Mouse (Mus musculus): ENCODE results near the gene Psmb7. TPM values are rescaled to one million over a fixed set of nuclear protein-coding genes. Genes with fewer than 3 reads are reported as not detected.

Psmb7 gene
- total RNA-seq, 2 experiments from 2014 or later = 262 to 263 TPM

DNA sequence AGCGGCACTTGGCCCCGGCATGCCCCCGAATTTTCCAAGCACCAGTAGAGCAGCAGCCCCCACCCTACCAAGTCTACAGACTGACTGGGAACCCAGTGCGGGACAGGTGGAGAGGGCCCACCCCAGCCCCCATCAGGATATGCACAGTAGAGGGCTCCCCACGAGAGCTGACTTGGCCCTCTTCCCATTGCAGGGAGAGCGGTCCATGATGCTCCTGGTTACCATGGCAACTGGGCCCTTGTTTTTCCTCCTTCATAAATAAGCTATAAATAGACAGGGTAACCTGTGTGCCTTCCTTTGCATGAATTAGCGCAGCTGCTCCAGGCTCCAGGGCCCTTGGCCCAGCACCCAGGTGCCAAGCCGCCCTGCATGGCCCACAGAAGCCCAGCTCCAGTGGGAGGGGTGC, 3.3 kb upstream of the Psmb7 start:
- intact Hi-C loops (cut with DNase I) = loop anchor here (5.0 to 10.0 kb wide), 3 partner anchors 90 to 578 kb away; partner anchors contain the start of genes Arpc5l, Ppp6c and Rpl35
- no peak for DNase-seq

DNA sequence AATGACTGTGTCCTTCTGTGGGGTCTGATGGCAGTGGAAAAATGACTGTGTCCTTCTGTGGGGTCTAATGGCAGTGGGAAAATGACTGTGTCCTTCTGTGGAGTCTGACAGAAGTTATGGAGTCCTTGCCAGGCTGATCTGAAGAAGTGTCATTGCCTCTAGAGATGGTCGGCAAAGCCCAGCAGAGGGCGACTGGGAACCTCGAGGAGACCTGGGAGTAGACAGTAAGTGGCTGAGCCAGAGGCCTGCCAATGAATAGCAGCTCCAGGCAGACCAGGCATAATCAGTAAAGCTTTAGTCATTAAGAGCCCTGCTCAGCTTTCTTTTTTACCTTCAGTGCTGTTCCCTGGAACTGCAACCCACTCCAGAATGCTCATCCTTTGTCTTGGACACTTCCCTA, 2.0 kb upstream of the Psmb7 start:
- DNase-seq = peak; percentile 49 to 63

DNA sequence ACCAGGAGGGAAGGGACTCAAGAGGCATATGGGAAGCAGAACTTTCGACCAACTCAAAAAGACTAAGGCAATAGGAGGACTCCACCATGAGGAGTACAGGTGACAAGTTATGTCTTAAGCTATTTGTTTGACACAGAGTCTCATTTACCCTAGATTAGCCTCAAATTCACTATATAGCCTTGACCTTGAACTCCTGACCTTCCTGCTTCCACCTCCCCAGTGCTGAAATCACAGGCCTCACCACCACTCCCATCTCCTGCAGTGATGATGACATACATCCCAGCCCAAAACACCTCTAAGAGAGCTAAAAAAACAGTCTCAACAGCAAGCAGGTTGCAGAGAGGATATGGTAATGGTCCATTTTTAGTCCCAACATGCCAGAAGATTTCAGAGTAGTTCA, 2.1 kb downstream of the Psmb7 start:
- DNase-seq = no peak
- intact Hi-C loops (cut with DNase I) = loop anchor here (10.0 kb wide), 2 partner anchors 363 to 583 kb away; partner anchors contain the start of genes Arpc5l, Ppp6c and Rpl35

More for the DNA sequence above, 2.0 kb upstream of the Psmb7 start:
- intact Hi-C loops (cut with DNase I) = loop anchor here (5.0 to 10.0 kb wide), 3 partner anchors 91 to 579 kb away; partner anchors contain the start of genes Arpc5l, Ppp6c and Rpl35

DNA sequence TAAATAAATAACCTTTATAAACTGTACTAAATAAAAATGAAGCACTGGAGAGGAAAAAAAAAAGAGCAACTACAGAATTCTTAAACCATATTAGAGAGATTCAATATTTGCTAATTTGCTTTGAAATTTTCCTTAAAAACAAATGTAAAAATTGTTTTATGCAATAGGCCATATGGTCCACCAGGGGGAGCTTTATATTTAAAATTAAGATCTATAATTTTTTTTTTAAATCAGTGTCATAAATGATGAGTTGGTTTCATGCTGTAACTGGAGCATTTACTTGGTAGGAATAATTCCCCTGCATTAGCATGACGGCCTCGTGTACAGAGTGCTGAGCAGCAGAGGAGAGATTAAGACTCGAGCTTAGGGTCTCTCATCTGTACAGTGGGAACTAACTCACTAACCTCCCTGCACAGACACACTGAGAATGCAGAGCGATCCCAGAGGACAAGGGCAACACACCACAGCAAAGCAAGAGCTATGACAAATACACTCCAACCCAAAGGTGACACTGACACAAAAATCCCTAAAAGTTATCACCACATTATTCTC, 6.1 kb downstream of the Psmb7 start:
- intact Hi-C loops (cut with DNase I) = no loop called here
- DNase-seq = no peak

DNA sequence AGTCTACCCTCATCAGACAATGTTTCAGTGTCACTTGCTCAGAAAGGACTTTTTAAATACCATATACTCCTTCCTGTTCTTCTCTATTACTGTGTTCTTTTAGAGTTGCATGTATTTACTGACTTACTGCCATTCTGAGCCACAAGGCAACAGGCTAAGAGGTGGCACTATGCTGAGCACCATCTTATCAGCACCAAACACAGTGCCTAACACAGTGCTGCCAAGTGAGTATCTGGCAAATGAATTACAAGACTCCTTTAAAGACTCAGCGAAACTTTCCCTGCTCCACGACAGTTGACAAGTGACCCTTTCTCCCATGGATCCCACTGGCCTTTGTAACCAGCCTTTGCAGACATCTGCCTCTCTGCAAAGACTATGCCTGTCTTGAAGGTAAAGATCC, 13.3 kb downstream of the Psmb7 start:
- intact Hi-C loops (cut with DNase I) = no loop called here
- DNase-seq = no peak

DNA sequence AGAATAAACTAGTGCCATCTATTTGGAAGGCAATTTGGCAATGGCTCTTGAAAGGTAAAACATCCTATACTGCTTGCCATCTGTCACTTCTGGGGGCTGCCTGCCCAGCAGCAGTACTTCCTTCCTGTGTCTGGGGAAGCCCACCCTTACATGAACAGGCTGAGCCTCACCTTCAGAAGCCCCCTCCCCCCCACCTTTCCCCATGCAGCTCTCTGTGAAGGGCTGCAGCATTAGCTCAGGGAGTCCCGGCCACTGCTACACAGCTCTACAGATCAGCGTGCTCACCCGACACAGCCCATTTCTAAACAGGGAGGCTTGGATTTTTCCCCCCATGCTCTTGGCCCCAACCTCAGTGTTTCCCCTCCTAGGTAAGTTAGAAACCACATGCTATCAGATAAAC, 14.4 kb downstream of the Psmb7 start:
- DNase-seq = no peak

DNA sequence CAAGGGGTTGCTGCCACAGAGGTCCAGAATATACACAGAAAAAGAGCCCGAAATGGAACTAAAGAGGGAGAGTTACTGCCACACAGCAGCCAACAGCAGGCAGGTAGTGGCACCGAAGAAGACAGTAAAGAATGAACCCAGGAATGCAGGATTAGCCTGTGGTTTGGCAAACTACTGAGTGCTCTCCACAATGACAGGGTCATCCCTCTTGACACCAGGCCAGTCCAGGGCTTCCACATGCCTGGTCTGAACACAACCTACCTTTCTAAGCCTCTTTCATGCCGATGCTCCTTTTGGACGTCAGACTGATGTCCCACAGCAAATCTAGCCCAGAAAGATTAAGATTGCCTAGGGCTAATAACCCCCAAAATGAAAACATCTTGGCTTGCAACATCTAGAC, 15.1 kb downstream of the Psmb7 start:
- intact Hi-C loops (cut with DNase I) = no loop called here
- DNase-seq = no peak

More for the DNA sequence above, 14.4 kb downstream of the Psmb7 start:
- intact Hi-C loops (cut with DNase I) = no loop called here

DNA sequence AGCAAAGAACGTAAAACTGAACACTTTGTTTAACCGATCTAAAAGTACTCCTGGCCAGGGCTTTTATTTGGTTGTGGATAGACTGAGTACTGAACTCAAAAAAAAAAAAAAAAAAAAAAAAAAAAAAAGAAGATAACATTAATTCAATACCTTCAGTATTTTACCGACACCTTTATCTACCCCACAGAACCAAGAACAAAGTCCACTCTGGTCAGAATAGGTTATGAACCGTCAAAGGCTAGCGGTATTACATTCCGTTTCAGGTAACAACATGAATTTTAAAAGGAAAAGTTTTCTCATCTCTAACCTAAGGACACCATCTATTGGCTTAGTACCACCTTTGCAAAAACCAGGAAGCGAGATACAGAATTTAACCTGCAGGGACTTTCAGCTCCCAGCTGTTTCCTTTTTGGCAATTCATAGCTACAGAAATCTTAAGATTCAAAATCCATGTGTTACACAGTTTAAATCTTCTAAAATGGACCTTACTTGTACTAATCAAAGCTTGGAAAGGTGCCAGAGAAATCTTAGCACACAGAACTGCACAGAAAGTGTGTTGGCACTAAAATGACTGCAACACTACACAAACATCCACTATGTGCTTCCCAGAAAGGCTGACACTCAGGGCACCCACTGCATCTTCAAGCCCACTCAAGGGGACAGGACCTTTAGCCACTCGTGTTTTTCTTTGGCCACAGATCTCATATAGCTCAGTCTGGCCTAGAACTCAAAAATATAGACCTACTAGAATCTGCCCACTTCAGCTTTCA, 19.9 kb downstream of the Psmb7 start:
- intact Hi-C loops (cut with DNase I) = no loop called here
- no peak for DNase-seq

DNA sequence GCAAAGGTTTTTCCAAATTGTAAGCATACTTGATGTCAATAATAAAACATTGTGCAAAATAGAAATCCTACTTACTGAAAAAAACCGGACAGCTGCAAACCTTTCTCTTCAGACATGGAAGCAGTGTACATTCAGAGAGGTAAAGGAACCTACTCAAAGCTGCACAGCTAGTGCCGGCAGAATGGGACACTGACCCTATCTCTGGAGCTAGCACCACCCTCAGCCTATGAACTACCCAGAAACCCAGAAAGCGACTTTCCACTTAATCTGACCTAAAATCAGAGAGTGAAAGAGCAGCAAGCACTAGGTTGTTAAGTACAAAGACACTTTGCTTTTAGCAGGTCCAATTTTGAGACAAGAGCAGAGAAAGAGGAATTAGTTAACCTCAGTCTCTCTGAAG, 20.5 kb downstream of the Psmb7 start:
- DNase-seq = no peak
- intact Hi-C loops (cut with DNase I) = no loop called here

DNA sequence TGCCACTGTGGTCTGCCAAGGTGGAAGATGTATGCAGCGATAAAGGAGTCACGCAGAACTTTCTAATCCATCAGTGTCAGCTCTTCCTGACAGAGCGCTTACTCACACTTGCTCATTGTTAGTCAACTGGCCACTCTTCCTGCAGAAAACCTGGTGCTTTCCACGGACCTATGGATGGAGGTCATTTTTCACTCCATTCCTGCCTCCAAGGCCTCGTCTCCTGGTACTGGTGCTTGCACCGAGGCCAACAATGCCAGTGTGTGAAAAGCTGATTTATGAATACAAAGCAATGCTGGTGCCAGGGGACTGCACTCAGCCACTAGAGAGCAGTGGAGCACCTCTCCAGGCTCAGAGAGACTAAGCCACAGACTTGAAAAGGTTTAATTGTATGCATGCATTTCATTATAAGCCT, 22.3 kb downstream of the Psmb7 start:
- no peak for DNase-seq
- intact Hi-C loops (cut with DNase I) = no loop called here

DNA sequence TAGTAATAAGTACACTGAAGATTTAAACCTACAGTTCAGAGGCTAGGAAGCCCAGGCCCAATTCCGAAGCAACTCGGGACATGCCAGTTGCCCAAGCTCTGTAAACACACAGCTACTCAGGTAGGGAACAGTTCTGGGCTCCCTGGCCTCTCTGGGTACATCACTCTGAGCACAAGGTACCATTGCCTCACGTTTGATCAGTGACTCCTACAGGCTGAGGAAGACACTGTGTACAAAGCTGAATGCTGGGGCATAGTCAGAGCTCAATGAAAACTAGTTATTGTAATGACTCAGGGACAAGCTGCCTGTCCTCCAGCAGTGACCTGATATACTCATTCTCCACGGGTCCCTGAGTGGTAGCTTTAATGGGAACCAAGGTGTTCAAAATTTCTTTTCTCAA, 22.8 kb downstream of the Psmb7 start:
- no peak for DNase-seq
- intact Hi-C loops (cut with DNase I) = no loop called here

DNA sequence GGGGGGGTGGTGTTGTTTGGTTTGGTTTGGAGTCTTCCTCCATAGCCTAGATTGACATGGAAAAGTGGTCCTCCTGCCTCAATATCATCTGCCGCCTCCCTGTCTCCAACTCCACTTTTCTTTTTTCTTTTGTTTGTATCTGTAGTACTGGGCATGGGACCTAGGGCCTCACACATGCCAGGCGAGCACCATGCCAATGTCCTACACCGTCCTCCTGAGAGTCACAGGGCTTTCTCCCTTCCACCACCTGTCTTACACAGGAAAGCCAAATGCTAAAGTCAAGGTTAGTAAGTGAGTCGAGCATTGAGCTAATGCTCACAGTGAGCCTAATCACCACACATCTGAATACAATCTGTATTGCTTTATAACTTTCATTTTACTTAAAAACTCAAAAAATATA, 24.1 kb downstream of the Psmb7 start:
- DNase-seq = no peak
- intact Hi-C loops (cut with DNase I) = loop anchor here (5.0 kb wide), 1 partner anchor 187 kb away; no protein-coding TSS in a partner anchor

DNA sequence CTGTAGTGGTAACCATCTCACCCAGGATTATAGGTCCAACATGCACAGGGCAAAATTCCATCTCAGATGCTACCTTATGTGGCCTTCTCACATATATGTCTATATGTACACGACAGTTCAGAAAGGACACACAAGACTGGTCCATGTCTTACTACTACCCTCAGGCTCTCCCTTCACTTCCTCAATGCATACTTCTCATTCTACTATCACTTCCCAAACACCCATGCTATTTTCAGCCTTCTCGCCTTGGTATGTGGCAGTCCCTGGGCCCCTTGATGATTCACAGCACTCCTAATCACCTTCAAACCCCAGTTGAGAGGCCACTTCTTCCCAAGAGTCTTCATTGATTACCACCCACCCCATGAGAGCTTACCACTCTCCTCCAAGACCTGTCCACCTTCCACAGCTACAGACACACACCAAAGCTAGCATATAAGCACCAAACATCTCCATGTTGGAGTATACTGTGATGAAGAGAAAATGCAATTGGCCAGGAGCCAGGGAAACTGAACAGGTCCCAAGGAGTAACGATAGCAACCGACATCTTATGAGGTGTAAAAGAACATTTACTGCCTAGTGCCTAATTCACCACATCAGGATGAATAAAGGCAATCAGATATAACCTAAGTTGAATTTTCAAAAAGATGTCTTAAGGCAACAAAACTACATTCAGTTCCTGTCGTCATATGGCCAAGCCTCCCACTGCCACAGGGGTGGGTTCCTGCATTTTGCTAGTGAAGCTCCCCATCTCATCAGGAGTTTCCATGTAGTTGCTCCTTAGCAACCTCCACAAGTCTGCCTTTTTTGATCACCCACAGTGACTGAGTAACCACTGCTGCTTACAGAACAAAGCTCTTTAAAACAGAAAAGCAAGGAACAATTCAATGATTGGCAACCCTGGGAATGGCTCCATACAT, 26.7 kb downstream of the Psmb7 start:
- intact Hi-C loops (cut with DNase I) = loop anchor here (5.0 kb wide), 1 partner anchor 185 kb away; no protein-coding TSS in a partner anchor
- no peak for DNase-seq

DNA sequence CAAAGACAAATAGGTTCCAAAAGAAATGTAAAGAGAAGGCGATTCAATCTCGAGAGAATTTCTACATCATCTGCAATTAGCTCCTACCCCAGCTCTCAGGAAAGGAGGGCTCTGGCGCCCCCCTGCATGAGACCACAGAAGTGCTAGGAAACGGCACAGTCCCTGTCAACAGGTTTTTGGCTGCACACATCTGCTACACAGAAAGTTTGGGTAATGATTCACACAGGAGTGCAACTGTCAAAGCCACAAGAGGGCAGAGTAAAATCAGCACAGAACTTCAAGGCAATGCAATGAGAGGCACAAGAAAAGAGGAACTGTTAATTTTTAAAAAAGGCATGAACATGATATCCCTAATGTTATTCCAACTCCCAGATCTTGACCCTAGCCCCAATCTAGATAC, 27.8 kb downstream of the Psmb7 start:
- intact Hi-C loops (cut with DNase I) = loop anchor here (5.0 kb wide), 1 partner anchor 184 kb away; no protein-coding TSS in a partner anchor
- peak; percentile 25 to 29 for DNase-seq

DNA sequence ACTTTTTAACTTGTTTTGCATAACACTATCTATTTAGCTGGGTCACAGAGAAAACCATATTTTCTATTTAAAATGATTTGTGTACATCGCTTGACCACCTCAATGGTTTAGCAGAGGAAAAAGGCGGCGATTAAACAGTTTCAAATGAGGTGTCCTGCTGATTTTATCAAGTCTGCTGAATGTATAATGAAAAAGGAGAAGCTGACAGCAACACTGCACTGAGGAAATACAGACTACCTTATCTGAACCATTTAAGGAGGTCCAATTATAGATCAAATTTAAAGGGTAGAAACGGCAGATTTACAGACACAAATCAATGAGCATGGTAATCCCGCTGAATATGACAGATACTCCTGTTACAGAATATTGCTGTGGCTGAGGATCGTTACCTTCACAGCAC, 29.4 kb downstream of the Psmb7 start:
- intact Hi-C loops (cut with DNase I) = no loop called here
- DNase-seq = no peak

DNA sequence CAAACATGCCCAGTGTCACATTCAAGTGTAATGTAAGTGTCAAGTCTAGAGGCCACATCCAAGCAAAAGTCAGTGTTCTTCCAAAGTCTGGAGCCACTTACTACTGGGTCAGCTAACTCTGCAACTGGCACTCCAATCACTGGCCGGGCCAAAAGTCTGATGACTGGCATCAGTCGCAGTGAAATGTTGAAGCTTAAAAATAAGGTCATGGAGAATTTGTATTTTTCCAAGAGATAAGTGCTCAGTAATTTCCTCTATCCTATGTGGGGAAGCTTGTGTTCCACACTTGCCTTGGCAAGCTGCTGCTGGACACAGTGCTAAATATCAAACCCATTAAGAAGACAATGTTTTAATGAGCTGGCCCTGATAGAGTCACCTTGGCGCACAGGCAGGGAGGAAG, 30.3 kb downstream of the Psmb7 start:
- DNase-seq = no peak
- intact Hi-C loops (cut with DNase I) = no loop called here

DNA sequence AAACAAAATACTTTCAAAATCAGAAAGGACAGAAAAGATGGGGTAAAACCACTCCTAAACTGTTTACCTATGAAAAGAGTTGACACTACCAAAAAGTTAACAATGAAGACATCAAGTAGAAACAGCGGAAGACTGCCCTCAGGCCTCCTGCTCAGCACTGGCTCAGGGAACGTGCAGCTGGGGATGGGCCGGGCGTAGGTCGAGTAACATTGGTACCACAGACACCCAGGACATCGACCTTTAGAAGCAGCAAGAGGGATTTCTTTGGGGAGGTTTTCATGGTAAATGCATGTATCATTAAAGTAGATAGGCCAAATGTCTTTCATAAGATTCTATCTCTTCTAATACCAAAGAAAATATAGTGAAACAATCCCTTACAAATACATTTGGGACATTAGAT, 31.3 kb downstream of the Psmb7 start:
- intact Hi-C loops (cut with DNase I) = no loop called here
- no peak for DNase-seq

DNA sequence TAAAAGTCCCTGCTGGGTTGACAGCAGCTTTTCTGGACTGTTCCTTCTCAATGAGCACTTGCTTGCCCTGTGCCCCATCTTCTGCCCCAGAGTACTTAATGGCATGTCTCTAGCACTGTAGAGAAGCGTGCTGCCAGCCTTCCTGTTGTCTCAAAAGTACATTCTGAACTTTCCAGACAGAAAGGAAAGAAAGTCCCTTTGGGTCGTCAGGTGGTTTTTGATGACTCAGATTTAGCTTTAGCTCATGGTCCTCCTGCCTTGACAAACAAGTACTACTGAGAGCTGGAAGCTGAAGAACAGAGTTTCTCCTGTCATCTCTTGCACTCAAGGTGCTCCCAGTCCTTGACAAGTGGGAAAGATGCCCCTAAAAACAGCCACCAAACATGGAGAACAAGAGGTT, 33.7 kb downstream of the Psmb7 start:
- no peak for DNase-seq
- intact Hi-C loops (cut with DNase I) = no loop called here

DNA sequence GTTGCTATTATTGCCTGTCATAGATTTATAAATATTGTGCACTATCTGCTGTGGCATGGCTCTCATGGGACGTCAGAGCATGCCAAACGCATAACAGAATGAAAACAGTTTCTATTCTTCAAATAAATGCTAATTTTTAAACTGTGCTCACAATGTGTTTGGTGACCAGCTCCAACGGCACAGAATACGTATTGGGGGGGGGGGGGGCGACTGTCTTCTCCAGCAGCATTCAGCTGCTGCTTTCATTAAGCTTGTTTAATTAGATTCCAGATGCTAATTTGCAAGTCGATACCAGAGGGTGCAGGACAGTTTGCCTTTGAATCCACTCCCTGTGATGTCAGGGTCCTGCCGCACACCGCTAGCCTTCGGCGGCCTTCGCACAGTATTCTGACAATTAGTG, 34.6 kb downstream of the Psmb7 start:
- intact Hi-C loops (cut with DNase I) = no loop called here
- no peak for DNase-seq

DNA sequence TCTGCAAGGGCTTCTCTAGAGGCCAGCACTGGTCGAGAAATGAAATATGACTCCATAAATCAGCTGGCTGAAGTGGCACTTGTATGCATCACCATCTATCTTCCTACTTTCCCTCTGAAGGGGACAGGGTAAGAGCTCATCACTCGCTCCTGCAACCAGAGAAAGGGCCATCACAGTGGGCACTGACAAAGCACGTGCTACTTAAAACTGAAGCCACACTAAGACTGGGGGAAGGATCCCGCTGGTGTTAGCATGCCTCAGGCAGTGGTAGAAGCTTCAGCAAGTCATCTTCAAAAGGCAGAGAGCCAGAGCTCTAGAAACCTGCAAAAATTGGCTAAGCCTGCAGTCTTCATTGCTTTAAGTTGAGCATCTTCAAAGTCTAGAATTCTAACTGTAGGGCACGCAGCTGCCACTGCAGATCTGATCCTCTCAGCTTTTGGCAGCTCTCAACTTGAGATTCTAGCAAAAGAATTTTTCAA, 35.0 kb downstream of the Psmb7 start:
- no peak for DNase-seq

DNA sequence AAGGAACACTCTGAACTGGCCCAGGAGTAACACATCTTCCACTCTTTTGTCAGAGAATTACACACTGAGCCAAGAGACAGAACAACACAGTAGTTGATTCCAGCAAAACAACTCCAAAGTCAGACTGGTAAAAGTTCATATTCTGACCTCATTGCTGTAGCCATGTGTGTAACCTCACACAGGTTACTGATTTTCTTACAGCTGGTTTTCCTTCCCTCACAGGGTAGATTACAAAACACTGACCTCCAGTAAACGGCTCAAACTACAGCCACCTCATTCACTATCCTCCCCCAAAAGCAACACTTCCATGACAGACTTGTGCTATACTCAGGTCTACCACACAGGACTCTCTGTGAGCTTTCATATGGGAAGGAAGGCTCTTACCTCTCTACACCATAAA, 36.2 kb downstream of the Psmb7 start:
- intact Hi-C loops (cut with DNase I) = no loop called here

More for the DNA sequence above, 35.0 kb downstream of the Psmb7 start:
- intact Hi-C loops (cut with DNase I) = no loop called here

More for the DNA sequence above, 36.2 kb downstream of the Psmb7 start:
- no peak for DNase-seq

Measured in heart, postnatal 36 days (tissue).